Mouse (Mus musculus) kidney, adult 9 months (tissue): Measurements from ENCODE around the gene Syne4.

Source experiments
- DNase-seq: peaks from one replicate; pipeline ENCODE4 v3.0.0; 2022

The Syne4 gene

DNA sequence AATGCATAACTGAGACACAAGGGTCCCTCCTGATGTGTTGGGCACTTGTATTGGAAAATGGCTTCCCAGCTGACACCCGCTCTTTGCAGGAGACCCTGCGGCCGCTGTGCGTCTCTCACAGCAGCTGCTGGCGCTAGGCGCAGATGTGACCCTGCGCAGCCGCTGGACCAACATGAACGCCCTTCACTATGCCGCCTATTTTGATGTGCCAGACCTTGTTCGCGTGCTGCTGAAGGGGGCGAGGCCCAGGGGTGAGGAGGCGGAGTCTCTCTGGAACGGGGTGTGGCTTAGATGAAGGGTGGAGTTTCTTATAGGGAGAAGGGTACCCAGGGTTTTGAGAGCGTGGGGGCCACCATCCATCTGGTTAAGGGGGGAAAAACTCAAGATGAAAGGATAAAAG is 17.3 kb upstream of the Syne4 start:
- no peak for DNase-seq

DNA sequence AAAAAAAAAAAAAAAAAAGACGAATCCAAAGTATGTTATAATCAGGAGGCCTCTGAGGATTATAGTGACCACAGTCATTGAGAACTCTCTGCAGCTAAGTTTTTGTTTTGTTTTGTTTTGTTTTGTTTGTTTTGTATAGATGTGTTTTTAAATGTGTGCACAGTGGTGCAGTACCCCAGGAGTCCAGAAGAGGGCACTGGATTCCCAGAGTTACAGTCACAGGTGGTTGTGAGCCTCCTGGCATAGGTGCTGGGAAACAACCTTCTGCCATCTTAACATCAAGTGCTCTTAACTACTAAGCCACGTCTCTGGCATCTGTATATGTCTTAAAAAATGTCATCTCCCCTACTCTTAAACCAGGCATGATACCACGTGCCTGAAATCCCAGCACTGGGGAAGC is 13.7 kb upstream of the Syne4 start:
- no peak for DNase-seq

DNA sequence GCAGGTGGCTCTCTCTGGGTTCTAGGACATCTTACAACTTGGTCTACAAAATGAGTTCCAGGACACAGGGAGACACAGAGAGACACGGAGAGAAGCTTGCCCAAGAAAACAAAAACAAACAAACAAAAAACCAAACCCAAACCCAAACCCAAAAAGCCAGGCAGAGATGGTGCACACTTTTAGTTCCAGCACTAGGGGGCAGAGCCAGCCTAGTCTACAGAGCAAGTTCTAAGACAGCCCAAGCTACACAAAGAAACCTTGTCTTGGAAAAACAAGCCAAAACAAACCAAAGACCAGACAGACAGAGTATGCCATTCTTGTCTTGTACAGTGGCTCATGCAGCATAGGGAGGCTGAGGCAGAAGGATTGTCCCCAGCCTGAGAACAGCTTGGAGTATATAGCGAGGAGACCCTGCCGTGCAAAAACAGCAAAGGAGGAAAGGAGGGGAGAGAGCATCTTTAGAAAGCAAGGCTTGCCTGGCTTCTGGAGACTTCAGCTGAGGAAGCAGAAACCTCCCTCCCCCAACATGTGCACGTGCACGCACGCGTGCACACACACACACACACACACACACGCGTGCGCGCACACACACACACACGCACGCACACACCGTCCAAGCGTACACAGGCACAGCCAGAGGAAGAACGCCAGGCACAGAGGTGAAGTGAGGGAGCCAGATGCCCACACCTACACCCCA is 8.4 kb upstream of the Syne4 start:
- DNase-seq, result no peak

DNA sequence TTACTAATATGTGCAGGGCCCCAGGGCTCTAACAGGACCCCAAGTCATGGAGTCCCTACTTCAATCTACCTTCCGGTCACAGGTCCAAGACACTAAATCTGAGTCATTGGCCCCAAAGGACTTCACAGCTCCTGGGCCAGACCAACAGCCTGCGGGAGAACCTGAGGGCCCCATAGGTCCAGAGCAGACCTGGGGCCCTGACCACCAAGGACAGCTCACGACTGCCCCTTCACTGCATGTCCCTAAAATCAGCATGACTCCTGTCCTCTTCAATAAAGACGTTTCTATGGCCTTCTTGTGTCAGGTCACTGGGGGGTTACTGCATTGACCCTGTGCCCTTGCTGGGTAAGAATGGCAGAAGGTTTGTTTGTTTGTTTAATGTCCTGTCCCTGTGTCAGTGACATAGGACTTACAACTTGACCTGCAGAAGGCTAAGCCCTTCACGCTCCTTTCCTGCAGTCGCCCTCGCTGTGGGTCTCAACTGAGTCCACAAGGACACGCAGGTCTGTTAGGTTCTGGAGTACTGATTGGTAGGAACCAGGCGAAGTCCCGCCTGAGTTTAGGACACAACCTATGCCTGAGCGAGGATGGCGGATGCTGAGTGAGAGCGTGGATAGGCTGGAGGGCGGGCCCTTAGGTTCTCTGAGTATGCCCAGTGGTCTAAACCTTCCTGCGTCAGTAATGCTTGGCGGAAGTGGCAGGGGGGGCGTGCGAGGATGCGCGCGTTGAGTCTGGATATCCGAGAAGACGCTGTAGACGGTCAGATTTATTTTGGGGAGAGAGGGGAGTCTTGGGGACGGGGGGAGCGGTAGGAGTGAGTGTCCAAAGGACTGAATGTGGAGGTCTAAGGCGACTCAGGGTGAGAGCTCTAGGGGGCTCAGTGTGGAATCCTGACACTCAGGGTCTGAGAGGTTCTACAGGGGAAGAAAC is 6.3 kb upstream of the Syne4 start, which contains the start of gene Alkbh6:
TSS of gene Alkbh6 (plus strand) at position 642 of the 930 bp plus-strand sequence.
- peak; percentile 98 for DNase-seq

DNA sequence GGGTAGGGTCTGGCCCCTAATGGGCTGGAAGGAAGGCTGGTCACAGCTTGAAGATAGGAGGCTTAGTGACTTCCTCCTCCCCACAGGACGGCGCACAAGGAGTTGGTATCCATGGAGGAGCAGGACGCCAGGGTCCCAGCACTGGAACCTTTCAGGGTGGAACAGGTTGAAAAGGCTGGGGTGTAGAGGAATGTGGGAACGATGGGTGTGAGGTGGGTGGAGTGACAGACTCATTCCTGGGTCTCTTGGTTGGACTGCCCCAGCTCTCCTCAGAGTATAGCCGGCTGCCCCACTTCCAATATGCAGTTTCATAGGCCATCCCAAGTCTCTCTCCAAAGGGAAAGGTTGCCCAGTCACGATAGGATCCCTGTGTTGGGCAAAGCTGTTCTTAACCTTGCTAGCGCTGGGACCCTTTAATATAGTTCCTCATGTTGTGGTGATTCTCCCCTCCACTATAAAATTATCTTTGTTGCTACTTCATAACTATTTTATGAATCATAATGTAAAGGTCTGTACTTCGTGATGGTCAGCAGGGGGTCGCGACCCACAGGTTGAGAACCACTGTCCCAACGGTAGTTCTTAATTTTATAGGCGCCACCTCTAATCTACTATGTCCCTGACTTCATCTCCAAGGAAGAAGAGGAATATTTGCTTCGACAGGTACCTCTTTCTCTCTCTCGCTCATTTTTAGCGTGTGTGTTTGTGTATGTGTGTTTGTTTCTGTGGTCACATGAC is 5.0 kb upstream of the Syne4 start:
- no peak for DNase-seq

DNA sequence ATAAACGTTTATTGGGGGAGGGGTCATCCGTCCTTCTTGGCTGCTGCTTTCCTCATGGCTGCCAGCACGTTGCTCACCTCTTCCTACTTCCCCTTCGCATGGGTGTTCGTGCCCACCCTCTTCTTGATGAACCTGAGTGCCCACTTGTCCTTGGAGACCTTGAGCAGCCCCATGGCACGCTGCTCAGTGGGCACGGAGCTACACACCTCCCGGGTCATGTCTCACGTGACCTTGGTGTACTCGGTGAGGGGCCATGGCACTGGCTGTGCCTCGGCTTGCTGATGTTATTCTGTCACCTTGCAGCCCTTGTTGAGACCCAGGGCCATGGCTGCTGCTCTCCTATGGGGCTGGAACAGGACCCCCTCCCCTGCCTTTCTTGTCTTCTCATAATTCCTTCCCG is 4.5 kb upstream of the Syne4 start:
- DNase-seq, result peak; percentile 60

DNA sequence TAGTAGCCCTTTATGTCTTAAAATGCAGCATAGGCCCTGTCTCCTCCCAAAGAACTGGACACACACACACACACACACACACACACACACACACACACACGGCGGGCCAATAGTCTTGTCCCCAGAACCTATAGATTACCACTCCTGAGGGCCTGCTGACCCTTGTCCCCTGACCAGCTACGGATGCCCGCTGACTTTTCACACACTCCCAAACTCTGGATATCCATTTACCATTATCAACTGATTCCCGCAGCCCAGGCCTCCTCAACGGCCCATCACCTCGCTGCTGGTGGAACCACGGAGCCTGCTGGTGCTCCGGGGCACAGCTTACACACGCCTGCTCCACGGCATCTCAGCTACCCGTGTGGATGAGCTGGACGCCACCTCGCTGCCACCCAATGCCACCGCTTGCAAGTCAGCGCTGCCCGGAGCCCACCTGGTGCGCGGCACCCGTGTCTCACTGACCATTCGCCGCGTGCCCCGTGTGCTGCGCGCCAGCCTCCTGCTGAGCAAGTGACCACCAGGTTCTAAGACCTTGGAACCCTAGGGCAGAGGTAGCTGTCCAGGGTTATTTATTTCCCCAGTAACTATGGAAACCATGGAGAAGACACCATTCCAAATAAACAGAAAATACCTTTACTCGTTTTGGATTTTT is 814 bp upstream of the Syne4 start:
- peak; percentile 88 for DNase-seq

DNA sequence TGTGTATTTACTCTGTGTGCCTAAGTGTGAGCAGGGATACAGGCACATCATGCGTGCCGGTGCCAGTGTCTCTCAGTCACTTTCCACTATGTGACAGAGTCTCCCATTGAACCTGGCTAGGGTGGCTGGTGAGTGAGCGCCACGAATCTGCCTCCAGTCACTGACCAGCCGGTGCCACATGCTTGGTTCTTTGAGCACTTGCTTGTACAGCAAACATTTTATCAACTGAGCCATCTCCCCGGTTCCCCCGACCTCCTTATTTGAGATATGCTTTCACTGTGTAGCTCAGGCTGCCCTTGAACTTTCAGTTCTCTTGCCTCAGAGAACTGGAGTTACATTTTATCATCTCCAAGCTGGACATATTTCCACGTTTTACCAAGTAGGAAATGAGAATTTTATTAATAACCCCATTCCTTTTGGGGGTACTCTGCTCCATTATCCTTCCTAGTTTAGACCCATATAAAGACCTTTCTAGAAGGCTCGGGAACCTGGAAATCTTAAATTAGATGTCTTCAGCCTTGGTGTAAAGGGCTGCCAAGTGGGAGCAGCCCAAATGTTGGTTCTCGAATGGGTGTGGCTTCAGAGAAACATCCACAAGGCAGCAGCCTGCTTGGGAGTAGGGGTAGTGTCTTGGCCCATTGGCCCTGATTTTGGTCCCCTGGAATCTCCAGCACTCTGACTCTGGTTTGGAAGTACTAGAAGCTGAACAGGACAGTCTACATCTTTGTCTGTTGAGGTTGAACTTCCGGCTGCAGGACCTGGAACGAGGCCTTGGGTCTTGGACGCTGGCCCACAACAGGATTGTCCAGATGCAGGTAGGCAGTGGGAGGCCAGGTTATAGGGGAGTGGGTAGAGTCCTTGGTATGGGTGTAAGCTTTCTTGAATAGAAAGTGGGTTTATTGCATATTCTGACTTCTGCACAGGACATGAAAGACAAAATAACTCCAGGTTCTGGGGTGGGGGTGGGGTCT is 1.2 kb downstream of the Syne4 start:
- no peak for DNase-seq

DNA sequence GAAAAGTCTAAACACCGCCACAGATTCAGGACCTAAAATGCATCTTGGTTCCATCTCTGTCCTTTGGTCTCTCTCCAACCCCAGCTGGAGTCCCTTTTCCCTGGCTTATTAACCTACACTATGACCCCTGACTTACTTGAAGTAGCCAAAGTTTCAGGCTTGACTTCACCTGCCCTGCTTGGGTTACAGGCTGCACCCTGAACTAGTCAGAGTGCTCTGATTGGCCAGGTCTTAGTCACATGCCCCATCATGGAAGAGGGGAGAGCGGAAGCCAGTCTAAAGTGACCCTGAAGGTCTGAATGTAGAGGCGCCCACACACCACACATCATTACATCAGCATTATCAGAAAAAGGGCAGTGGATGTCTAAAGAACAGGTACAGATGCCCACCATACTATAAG is 3.5 kb downstream of the Syne4 start:
- peak; percentile 85 for DNase-seq

DNA sequence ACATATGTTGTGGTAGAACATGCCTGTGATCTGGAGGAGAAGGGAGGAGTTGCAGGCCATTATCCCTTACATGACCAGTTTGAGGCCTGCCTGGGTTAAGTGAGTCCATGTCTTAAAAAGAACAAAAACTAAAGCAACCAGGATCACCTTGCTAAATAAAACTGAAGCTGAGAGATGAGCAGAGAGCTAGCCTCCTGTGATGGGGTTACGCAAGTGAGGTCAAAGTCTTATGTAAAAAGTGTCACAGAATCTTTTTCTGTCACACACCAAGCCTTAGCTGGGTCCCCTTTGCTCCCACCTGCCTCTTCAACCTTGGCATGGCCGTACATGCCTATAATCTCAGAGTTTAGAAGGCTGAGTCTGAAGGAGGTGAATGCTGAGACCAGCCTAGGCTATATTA is 6.3 kb downstream of the Syne4 start:
- no peak for DNase-seq

DNA sequence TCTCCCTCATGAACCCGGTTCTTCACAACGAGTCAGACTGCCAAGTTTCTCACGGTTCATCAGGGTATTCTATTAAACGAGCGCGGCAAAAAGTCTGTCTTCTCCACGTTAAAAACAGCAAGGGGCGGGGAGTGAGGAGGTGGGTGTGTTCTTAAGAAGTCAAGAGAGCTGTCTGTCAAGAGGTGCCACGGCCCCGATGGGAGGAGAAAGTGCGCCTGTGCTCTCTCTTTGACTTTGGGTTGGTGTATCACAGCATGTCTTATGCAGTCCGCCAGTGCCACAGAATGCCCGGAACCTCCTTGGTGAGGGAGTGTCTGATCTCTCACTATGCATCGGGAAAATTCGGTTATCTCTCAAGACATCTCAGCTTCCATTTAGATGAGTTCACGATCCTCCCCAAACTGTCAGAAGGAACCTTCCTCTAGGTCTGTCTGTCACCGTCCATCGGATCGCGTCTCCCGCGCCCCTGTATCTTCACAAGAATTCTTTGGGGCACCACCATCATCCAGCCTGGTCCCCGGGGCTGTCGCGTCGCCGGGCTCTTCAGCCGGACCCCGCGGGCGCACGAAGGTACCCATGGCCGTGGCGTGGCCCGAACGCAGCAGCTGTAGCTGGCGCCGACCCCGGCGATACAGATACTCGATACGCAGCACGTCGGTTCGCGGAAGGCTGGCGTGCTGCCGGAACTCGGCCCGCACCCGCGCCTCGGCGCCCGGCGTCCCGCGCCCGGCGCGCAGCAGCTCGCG is 7.1 kb downstream of the Syne4 start, which contains the start of gene E130208F15Rik:
TSS of gene E130208F15Rik (plus strand) at position 202 of the 746 bp plus-strand sequence.
- DNase-seq, result peak; percentile 94

DNA sequence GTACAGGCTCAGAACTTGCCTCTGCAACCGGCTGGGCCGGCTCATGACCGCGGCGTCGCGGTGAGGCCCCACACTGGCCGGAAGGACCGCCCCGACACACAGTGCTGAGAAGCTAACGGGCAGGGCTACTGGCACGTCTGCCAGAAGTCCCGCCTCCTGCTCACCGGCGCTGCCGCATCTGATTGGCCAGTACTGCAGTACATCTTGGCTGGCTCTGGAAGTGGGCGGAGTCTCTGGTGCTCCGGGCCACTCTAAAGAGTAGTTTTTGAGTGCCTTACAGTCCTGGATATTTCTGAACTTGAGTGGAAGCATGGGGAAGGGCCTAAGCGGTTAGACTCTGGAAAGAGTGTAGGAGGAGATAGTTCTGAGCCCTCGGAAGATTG is 7.7 kb downstream of the Syne4 start:
- peak; percentile 99 for DNase-seq

DNA sequence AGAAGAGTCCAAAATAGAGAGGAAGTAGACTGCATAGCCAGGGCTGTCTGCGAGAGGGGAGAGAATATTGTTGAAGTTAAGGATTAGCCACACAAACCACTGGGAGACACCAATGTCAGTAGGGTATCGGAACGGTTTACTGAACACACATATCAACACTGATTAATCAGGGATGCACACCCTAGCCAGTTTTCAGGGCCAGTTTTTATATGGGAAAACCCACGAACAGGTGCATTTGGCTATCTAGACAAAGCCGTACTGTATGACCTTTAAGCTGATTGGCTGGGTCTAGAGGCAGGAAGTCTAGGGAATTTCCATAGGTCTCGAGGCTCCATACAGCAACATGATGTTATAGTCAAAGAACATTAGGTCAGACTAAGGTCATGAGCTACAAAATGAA is 8.3 kb downstream of the Syne4 start:
- no peak for DNase-seq

DNA sequence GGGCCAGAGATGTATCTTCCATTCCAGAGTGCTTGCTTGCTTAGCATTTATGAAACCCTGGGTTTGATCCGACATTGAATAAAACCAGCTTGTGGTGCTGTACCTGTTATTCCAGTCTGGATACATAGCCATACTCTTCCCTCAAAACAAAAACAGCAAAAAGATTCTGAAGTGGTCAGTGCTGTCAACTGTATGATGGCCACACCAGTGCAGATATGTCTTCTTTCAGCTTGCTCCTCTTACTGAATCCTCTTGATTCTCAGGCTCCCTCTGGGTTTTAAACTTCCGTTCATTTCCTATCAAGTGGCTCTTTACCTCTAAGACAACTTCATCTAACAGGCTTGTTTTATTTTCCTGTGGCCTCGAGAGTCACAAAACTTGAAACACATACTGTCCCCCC is 9.2 kb downstream of the Syne4 start, which contains the start of gene Sdhaf1:
TSS of gene Sdhaf1 (minus strand) at position 101 of the 400 bp plus-strand sequence.
- no peak for DNase-seq

DNA sequence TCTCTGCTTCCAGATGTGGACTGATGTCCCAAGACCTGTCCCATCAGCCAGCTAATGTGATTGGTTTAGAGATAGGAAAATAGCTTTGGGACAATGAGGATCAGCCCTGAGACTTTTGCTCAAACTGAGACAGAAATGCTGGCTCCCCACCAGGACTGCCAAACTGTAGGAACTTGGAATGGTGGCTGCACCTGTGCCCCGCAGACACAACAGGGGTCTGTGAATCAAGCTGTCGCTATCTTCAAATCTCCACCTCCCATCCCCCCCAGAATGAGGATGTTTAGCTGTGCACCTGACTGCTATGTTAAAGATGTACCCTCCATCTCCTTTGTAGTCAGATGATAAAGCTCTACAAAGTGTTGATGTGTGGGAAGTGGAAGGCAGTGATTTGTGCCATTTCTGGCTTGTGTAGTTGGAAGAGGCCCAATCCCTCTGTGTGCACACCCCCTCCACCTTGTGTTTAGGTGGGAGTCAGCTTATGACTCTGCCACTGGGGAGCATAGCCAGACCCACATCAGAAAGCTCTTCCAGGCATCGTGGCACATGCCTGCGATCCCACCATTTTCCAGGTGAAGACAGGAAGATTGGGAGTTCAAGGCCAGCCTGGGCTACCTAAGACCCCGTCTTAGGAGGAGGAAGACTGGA is 9.8 kb downstream of the Syne4 start:
- no peak for DNase-seq

DNA sequence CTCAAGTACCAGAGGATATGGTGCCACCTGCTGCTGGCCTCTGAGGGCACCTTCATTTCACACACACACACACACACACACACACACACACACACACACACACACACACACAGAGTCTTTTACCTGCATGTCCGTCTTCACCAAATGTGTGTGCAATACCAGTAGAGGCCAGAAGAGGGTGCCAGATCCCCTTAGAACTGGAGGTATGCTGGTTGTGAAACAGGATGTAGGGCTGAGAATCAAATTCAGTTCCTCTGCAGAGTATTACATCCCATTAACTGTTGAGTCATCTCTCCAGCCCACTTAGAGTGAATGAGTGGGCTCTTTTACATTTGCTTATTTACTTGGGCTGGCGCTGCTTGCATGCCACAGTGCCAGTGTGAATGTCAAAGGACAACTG is 10.8 kb downstream of the Syne4 start:
- peak; percentile 68 for DNase-seq

DNA sequence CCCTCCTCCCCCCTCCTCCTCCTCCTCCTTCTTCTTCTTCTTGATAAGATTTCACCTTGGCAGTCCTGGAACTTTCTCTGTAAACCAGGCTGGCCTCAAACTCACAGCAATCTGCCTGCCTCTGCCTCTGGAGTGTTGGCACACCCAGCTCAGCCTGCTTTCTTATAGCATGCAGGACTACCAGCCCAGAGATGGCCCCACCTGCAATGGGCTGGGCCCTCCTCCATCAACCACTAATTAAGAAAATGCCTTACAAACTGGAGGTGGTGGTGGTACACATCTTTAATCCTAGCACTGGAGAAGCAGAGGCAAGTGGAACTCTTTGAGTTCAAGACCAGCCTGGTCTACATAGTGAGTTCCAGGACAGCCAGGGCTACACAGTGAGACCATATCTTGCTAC is 11.8 kb downstream of the Syne4 start:
- DNase-seq, result no peak

DNA sequence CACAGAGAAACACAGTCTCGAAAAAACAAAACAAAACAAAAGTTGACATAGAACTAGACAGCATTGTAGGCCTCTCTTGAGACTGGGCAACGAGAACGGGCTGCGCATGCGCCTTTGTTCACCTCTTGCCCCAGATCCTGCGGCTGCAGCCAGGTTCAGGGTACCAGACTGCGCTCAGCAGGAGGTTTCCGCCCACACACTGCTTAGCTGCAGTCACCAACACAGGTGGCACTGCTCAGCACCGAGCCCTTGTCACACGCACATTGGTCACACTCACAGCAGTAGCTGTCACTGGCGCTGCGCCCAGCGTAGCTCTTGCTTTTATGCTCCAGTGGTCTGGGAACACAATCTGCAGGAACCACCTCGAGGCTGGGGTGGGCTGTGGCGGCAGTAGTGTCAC is 12.5 kb downstream of the Syne4 start:
- DNase-seq, result peak; percentile 60

DNA sequence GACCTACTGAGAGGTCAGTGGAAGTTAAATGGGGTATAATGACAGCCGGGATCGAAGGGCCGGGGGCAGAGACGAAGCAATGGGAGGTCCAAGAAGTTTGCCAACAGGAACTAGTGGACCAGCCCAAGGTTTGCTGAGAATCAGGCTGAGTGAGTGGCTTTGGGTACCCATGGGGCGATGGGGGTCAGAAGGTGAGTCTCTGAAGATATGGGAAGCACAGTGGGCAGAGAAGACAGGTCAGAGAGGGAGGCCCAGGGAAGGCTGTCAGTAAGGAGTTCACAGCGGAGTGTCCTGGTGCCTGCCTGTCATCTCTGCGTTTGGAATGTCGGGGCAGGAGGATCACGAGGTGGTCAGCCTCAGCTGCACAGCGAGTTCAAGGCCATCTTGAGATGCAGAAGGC is 13.8 kb downstream of the Syne4 start:
- DNase-seq, result no peak

DNA sequence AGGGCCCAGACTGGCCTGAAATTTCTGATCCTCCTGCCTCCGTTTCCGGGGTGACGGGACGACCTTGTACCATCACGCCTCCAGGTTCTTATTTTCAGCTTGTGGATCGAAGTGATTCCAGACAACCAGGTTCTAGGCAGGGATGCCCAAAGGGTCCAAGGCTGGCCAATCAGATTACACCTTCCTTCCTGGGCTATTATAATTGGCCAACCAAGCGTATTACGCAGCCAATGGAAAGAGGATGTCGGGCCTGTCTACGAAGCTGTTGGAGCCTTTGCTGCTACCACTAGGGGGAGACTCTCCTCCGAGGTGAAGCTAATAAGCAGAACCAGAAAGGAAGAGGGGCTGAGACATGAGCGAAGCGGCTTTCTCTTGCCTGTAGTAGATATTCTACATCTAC is 17.3 kb downstream of the Syne4 start:
- DNase-seq, result peak; percentile 88
